In the genomic region with DNA sequence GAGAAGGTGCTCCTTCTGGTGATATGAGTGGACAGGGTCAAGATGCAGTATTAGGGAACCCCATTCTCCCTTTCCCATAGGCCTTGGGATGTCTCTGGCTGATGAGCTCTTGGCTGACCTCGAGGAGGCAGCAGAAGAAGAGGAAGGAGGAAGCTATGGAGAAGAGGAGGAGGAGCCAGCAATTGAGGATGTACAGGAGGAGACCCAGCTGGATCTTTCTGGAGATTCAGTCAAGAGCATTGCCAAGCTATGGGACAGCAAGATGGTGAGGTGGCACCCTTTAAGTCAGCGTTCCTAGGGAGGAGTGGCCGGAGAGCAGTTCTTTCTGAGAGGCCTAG, we compare ENCODE assay signal across 8 mouse cellular contexts. TPM values are rescaled to one million over a fixed set of nuclear protein-coding genes. Genes with fewer than 3 reads are reported as not detected.
DNase-seq lines count a peak whose midpoint lies in the region; ATAC-seq and TF ChIP-seq lines count a peak whose summit lies in the region.

No protein-coding gene starts in this region.

- no peaks in the 10 kb centered on the region for H3K9me3 ChIP-seq in heart, embryonic 10.5 days
- H3K9me3 ChIP-seq in E14TG2a.4 (ENCODE audit: low read length), result no peaks in the 10 kb centered on the region
- no peaks in the 10 kb centered on the region for H3K9me3 ChIP-seq in forebrain, embryonic 15.5 days
- H3K9me3 ChIP-seq in liver, postnatal 0 days (ENCODE audit: low read length), result no peaks in the 10 kb centered on the region

- H3K4me2 ChIP-seq in forebrain, embryonic 15.5 days (replicated peaks), result peak overlapping the region; percentile 97
- H3K4me2 ChIP-seq in liver, postnatal 0 days (ENCODE audit: low read depth, low read length), result peak overlapping the region; percentile 83

- 47% methylated on average over 3 of the region's 3 CpGs for WGBS in heart, embryonic 10.5 days
- WGBS in forebrain, embryonic 15.5 days, result 60% methylated on average over 3 of the region's 3 CpGs
- 50% methylated on average over 3 of the region's 3 CpGs for WGBS in liver, postnatal 0 days (ENCODE audit: insufficient replicate concordance)

- no peaks in the 10 kb centered on the region for H3K27me3 ChIP-seq in heart, embryonic 10.5 days (ENCODE audit: insufficient read depth, poor library complexity, severe bottlenecking)
- H3K27me3 ChIP-seq in E14TG2a.4 (ENCODE audit: insufficient read depth, low read length), result no peaks in the 10 kb centered on the region
- no peaks in the 10 kb centered on the region for H3K27me3 ChIP-seq in forebrain, embryonic 15.5 days
- H3K27me3 ChIP-seq in liver, postnatal 0 days (ENCODE audit: insufficient read depth, low read length), result no peaks in the 10 kb centered on the region

- 0 out of 2 replicates have a peak, but pooled peaks have one; percentile 7 for ATAC-seq in forebrain, embryonic 15.5 days (replicated peaks)
- ATAC-seq in liver, postnatal 0 days, result no peak

- H3K4me1 ChIP-seq in heart, embryonic 10.5 days, result peaks cover 18% of the 10 kb centered on the region
- peaks cover 31% of the 10 kb centered on the region for H3K4me1 ChIP-seq in E14TG2a.4 (replicated peaks; ENCODE audit: low read depth, low read length)
- H3K4me1 ChIP-seq in forebrain, embryonic 15.5 days, result peaks cover 30% of the 10 kb centered on the region
- H3K4me1 ChIP-seq in liver, postnatal 0 days (ENCODE audit: insufficient read depth), result peaks cover 14% of the 10 kb centered on the region

- H3K27ac ChIP-seq in heart, embryonic 10.5 days, result peak overlapping the region; percentile 91
- no peak overlapping the region for H3K27ac ChIP-seq in forebrain, embryonic 15.5 days (replicated peaks)
- peak overlapping the region; percentile 93; the same call in 1 of the 2 replicates for H3K27ac ChIP-seq in liver, postnatal 0 days (ENCODE audit: low read depth)

- intact Hi-C loops in heart, postnatal 36 days (cut with DNase I), result no loop called here

- H3K4me3 ChIP-seq in heart, embryonic 10.5 days, result peak overlapping the region; percentile 78
- peak overlapping the region; percentile 99 for H3K4me3 ChIP-seq in E14TG2a.4 (replicated peaks; ENCODE audit: low read length)
- H3K4me3 ChIP-seq in forebrain, embryonic 15.5 days, result peak overlapping the region; percentile 88
- H3K4me3 ChIP-seq in liver, postnatal 0 days (ENCODE audit: low read depth, low read length), result peak overlapping the region; percentile 73

- no peak for DNase-seq in heart, embryonic 10.5 days (ENCODE audit: low spot score)
- DNase-seq in heart, postnatal 36 days, result no peak
- DNase-seq in liver, postnatal 0 days, result no peak
- DNase-seq in retina, embryonic 14.5 days (ENCODE audit: low spot score), result no peak
- DNase-seq in adrenal gland, adult 8-10 months, result no peak
- no peak for DNase-seq in layer of hippocampus, postnatal 14 days (ENCODE audit: low spot score in 2 of 2)

- peaks cover 50% of the 10 kb centered on the region for H3K36me3 ChIP-seq in heart, embryonic 10.5 days
- peaks cover 81% of the 10 kb centered on the region for H3K36me3 ChIP-seq in E14TG2a.4 (ENCODE audit: insufficient read depth, low read length)
- H3K36me3 ChIP-seq in forebrain, embryonic 15.5 days, result peaks cover 23% of the 10 kb centered on the region
- H3K36me3 ChIP-seq in liver, postnatal 0 days (replicated peaks; ENCODE audit: insufficient read depth, low read length), result peaks cover 22% of the 10 kb centered on the region

- H3K9ac ChIP-seq in forebrain, embryonic 15.5 days (replicated peaks), result peak overlapping the region; percentile 82
- peak overlapping the region; percentile 77 for H3K9ac ChIP-seq in liver, postnatal 0 days (replicated peaks)

- TF ChIP-seq EP300 in liver, postnatal 0 days (IDR thresholded peaks at IDR 0.05; ENCODE audit: low read depth), result no peak

- no peak for TF ChIP-seq CTCF in E14TG2a.4 (conservative IDR thresholded peaks at IDR 0.05; ENCODE audit: low read length)
- TF ChIP-seq CTCF in liver, postnatal 0 days (IDR thresholded peaks at IDR 0.05; ENCODE audit: low read depth), result no peak

RNA-seq across cellular contexts. Expression of a gene that starts 0.7 kb away (rescaled TPM):
- 90.1 and 121 TPM in 2 replicates for polyA plus RNA-seq in heart, embryonic 10.5 days (2016; fragmentation: Nextera tagmentation; extraction: Ambion mirVana)
- total RNA-seq in heart, postnatal 36 days (2021), result 10 to 100 TPM; 24.4 to 26.6 TPM
- 108 TPM in 2 replicates for polyA plus RNA-seq in forebrain, embryonic 15.5 days (2015; fragmentation: Nextera tagmentation; extraction: Ambion mirVana)
- 20.8 and 24.9 TPM in 2 replicates for polyA plus RNA-seq in liver, postnatal 0 days (2015; fragmentation: Nextera tagmentation; extraction: Ambion mirVana)
- 10 to 100 TPM; 38.9 to 57.0 (median 49.1) TPM for total RNA-seq in adrenal gland, adult 8-10 months (2022)
- total RNA-seq in layer of hippocampus, postnatal 14 days (2021), result 10 to 100 TPM; 52.5 to 55.9 TPM

RNA-seq across cellular contexts. Expression of a gene that starts 0.7 kb away (rescaled TPM):
- polyA plus RNA-seq in heart, embryonic 10.5 days (2016; fragmentation: Nextera tagmentation; extraction: Ambion mirVana), result 19.4 and 34.5 TPM in 2 replicates
- total RNA-seq in heart, postnatal 36 days (2021), result 10 to 100 TPM; 17.2 to 25.4 TPM
- 33.8 and 37.4 TPM in 2 replicates for polyA plus RNA-seq in forebrain, embryonic 15.5 days (2015; fragmentation: Nextera tagmentation; extraction: Ambion mirVana)
- polyA plus RNA-seq in liver, postnatal 0 days (2015; fragmentation: Nextera tagmentation; extraction: Ambion mirVana), result 8.8 and 9.8 TPM in 2 replicates
- 10 to 100 TPM; 23.1 to 31.3 (median 24.9) TPM for total RNA-seq in adrenal gland, adult 8-10 months (2022)
- 10 to 100 TPM; 37.0 to 41.1 TPM for total RNA-seq in layer of hippocampus, postnatal 14 days (2021)

RNA-seq across cellular contexts. Expression of a gene that starts 13.3 kb away (rescaled TPM):
- polyA plus RNA-seq in heart, embryonic 10.5 days (2016; fragmentation: Nextera tagmentation; extraction: Ambion mirVana), result 486 and 602 TPM in 2 replicates
- 1,000 to 10,000 TPM; 1,822 to 1,988 TPM for total RNA-seq in heart, postnatal 36 days (2021)
- 378 and 431 TPM in 2 replicates for polyA plus RNA-seq in forebrain, embryonic 15.5 days (2015; fragmentation: Nextera tagmentation; extraction: Ambion mirVana)
- 385 and 415 TPM in 2 replicates for polyA plus RNA-seq in liver, postnatal 0 days (2015; fragmentation: Nextera tagmentation; extraction: Ambion mirVana)
- 100 to 1,000 TPM; 561 to 701 (median 624) TPM for total RNA-seq in adrenal gland, adult 8-10 months (2022)
- 100 to 1,000 TPM; 634 to 664 TPM for total RNA-seq in layer of hippocampus, postnatal 14 days (2021)

RNA-seq across cellular contexts. Expression of a gene that starts 14.5 kb away (rescaled TPM):
- polyA plus RNA-seq in heart, embryonic 10.5 days (2016; fragmentation: Nextera tagmentation; extraction: Ambion mirVana), result 0.16 and 0.27 TPM in 2 replicates
- under 1 TPM; 0.17 to 0.35 TPM for total RNA-seq in heart, postnatal 36 days (2021)
- polyA plus RNA-seq in forebrain, embryonic 15.5 days (2015; fragmentation: Nextera tagmentation; extraction: Ambion mirVana), result 0.31 and 0.40 TPM in 2 replicates
- polyA plus RNA-seq in liver, postnatal 0 days (2015; fragmentation: Nextera tagmentation; extraction: Ambion mirVana), result 0.12 TPM in 1 of 2 replicates, not detected in the other
- under 1 TPM in 2 of 4 experiments, not detected in 2; 0.17 to 0.21 TPM for total RNA-seq in adrenal gland, adult 8-10 months (2022)
- total RNA-seq in layer of hippocampus, postnatal 14 days (2021), result 1 to 10 TPM in 1 of 2 experiments, under 1 TPM in 1; 0.65 to 1.3 TPM

RNA-seq across cellular contexts. Expression of a gene that starts 14.6 kb away (rescaled TPM):
- polyA plus RNA-seq in heart, embryonic 10.5 days (2016; fragmentation: Nextera tagmentation; extraction: Ambion mirVana), result 40.7 and 56.4 TPM in 2 replicates
- 10 to 100 TPM; 22.5 to 27.6 TPM for total RNA-seq in heart, postnatal 36 days (2021)
- 49.5 and 51.7 TPM in 2 replicates for polyA plus RNA-seq in forebrain, embryonic 15.5 days (2015; fragmentation: Nextera tagmentation; extraction: Ambion mirVana)
- polyA plus RNA-seq in liver, postnatal 0 days (2015; fragmentation: Nextera tagmentation; extraction: Ambion mirVana), result 12.9 and 13.7 TPM in 2 replicates
- 10 to 100 TPM; 48.3 to 83.2 (median 60.9) TPM for total RNA-seq in adrenal gland, adult 8-10 months (2022)
- total RNA-seq in layer of hippocampus, postnatal 14 days (2021), result 10 to 100 TPM; 53.6 to 61.3 TPM
